Mouse (Mus musculus): ENCODE measurements at regions not wholly inside any gene's neighbourhood (a gene's known extent, or its start where the extent isn't known, plus 50 kb on each side); places are given as distances from the start of the nearest gene placed in this dataset.
"Not testable (repeated sequence)": the region's sequence is repeated elsewhere in the genome, so short reads cannot be mapped to it uniquely, and the experiment has no call there.

GRCm38 (mm10) chr10:20854621-20855363, 97.6 kb upstream of the Ahi1 start:
- Histone ChIP-seq H3K4me3 (replicated peaks; ENCODE audit: insufficient read depth, low read depth, low read length) (no peak overlapping the region), H3K27me3 (ENCODE audit: control insufficient read depth, insufficient read depth, low read length) (no peaks in the 10 kb centered on the region), H3K4me1 (ENCODE audit: control insufficient read depth, insufficient read depth, low read length) (no peaks in the 10 kb centered on the region), H3K27ac (ENCODE audit: insufficient read depth, low read length) (no peak overlapping the region)
- DNase-seq: peak; percentile 20 to 31
- WGBS: 14% methylated on average over 14 of the region's 14 CpGs
- no peak for TF ChIP-seq POLR2A (IDR thresholded peaks at IDR 0.05; ENCODE audit: borderline replicate concordance, insufficient read depth, low read length)
- no peak for TF ChIP-seq CTCF (IDR thresholded peaks at IDR 0.05; ENCODE audit: borderline replicate concordance, insufficient read depth, low read depth, low read length)

GRCm38 (mm10) chr10:20847287-20847686, 105.1 kb upstream of the Ahi1 start:
- H3K27me3 ChIP-seq (ENCODE audit: control insufficient read depth, insufficient read depth, low read length): no peaks in the 10 kb centered on the region
- no peak overlapping the region for H3K27ac ChIP-seq (ENCODE audit: insufficient read depth, low read length)
- no peak for TF ChIP-seq POLR2A (IDR thresholded peaks at IDR 0.05; ENCODE audit: borderline replicate concordance, insufficient read depth, low read length)
- TF ChIP-seq CTCF (IDR thresholded peaks at IDR 0.05; ENCODE audit: borderline replicate concordance, insufficient read depth, low read depth, low read length): no peak
- 90% methylated on average over 8 of the region's 8 CpGs for WGBS
- H3K4me1 ChIP-seq (ENCODE audit: control insufficient read depth, insufficient read depth, low read length): no peaks in the 10 kb centered on the region
- H3K4me3 ChIP-seq (replicated peaks; ENCODE audit: insufficient read depth, low read depth, low read length): no peak overlapping the region
- no peak for DNase-seq

- Histone ChIP-seq H3K4me1 (ENCODE audit: control insufficient read depth, insufficient read depth, low read length) (no peaks in the 10 kb centered on the region), H3K4me3 (replicated peaks; ENCODE audit: insufficient read depth, low read depth, low read length) (no peak overlapping the region), H3K27me3 (ENCODE audit: control insufficient read depth, insufficient read depth, low read length) (no peaks in the 10 kb centered on the region), H3K27ac (ENCODE audit: insufficient read depth, low read length) (no peak overlapping the region)
- 11% methylated on average over 3 of the region's 3 CpGs for WGBS
- no peak for TF ChIP-seq POLR2A (IDR thresholded peaks at IDR 0.05; ENCODE audit: borderline replicate concordance, insufficient read depth, low read length)
- no peak for TF ChIP-seq CTCF (IDR thresholded peaks at IDR 0.05; ENCODE audit: borderline replicate concordance, insufficient read depth, low read depth, low read length)
- DNase-seq: no peak
Observed at GRCm38 (mm10) chr10:20843277-20843676, 109.1 kb upstream of the Ahi1 start.

- Histone ChIP-seq H3K27ac (ENCODE audit: insufficient read depth, low read length) (no peak overlapping the region), H3K27me3 (ENCODE audit: control insufficient read depth, insufficient read depth, low read length) (no peaks in the 10 kb centered on the region), H3K4me1 (ENCODE audit: control insufficient read depth, insufficient read depth, low read length) (no peaks in the 10 kb centered on the region), H3K4me3 (replicated peaks; ENCODE audit: insufficient read depth, low read depth, low read length) (no peak overlapping the region)
- DNase-seq: no peak
- WGBS: 62% methylated on average over 1 of the region's 1 CpGs
- no peak for TF ChIP-seq POLR2A (IDR thresholded peaks at IDR 0.05; ENCODE audit: borderline replicate concordance, insufficient read depth, low read length)
- no peak for TF ChIP-seq CTCF (IDR thresholded peaks at IDR 0.05; ENCODE audit: borderline replicate concordance, insufficient read depth, low read depth, low read length)
Observed at GRCm38 (mm10) chr10:20842131-20842530, 110.2 kb upstream of the Ahi1 start.

- Histone ChIP-seq H3K27ac (ENCODE audit: insufficient read depth, low read length) (no peak overlapping the region), H3K4me1 (ENCODE audit: control insufficient read depth, insufficient read depth, low read length) (no peaks in the 10 kb centered on the region), H3K4me3 (replicated peaks; ENCODE audit: insufficient read depth, low read depth, low read length) (no peak overlapping the region), H3K27me3 (ENCODE audit: control insufficient read depth, insufficient read depth, low read length) (no peaks in the 10 kb centered on the region)
- 35% methylated on average over 3 of the region's 3 CpGs for WGBS
- TF ChIP-seq POLR2A (IDR thresholded peaks at IDR 0.05; ENCODE audit: borderline replicate concordance, insufficient read depth, low read length) (no peak), CTCF (IDR thresholded peaks at IDR 0.05; ENCODE audit: borderline replicate concordance, insufficient read depth, low read depth, low read length) (no peak)
- no peak for DNase-seq
Observed at GRCm38 (mm10) chr10:20841430-20842040, 110.8 kb upstream of the Ahi1 start.

- H3K27me3 ChIP-seq (ENCODE audit: control insufficient read depth, insufficient read depth, low read length): no peaks in the 10 kb centered on the region
- H3K4me1 ChIP-seq (ENCODE audit: control insufficient read depth, insufficient read depth, low read length): no peaks in the 10 kb centered on the region
- H3K27ac ChIP-seq (ENCODE audit: insufficient read depth, low read length): no peak overlapping the region
- no peak overlapping the region for H3K4me3 ChIP-seq (replicated peaks; ENCODE audit: insufficient read depth, low read depth, low read length)
- 68% methylated on average over 8 of the region's 8 CpGs for WGBS
- TF ChIP-seq POLR2A (IDR thresholded peaks at IDR 0.05; ENCODE audit: borderline replicate concordance, insufficient read depth, low read length) (no peak), CTCF (IDR thresholded peaks at IDR 0.05; ENCODE audit: borderline replicate concordance, insufficient read depth, low read depth, low read length) (no peak)
- no peak for DNase-seq
Observed at GRCm38 (mm10) chr10:20838685-20839425, 113.5 kb upstream of the Ahi1 start.

- H3K4me3 ChIP-seq (replicated peaks; ENCODE audit: insufficient read depth, low read depth, low read length); H3K27ac ChIP-seq (ENCODE audit: insufficient read depth, low read length); DNase-seq; H3K4me1 ChIP-seq (ENCODE audit: control insufficient read depth, insufficient read depth, low read length); H3K27me3 ChIP-seq (ENCODE audit: control insufficient read depth, insufficient read depth, low read length): not testable (repeated sequence)
- 63% methylated on average over 4 of the region's 4 CpGs for WGBS
Observed at GRCm38 (mm10) chr10:20836816-20837215, 111.9 kb upstream of the Pde7b start.

All from cerebellum, adult 2 months (tissue).